Comparison of ENCODE assay signal across 17 mouse cellular contexts in the genomic region with DNA sequence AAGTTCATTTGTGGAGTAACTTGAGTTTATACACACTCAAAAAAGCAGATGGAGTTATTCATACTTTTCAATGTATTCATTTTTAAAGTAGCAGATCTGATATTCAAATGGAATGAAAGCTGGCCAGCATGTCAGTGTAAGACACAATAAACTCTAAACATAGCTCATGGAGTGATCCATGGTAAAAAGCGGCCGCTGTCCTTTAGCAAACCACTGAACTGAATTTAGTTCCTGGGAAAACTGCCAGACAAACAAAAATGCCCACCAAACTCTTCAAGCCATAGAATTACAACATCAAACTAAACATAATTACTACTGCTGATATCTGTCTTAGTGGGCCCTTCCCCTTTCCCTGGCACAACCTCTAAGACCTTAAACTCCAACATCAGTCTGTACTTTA.
"Had no signal": no experiment of that assay in that cellular context is flagged by ENCODE, and none has a peak within 500 bp of the region (broad histone marks: within the 10 kb centered on the region; RNA-seq: fewer than 3 reads in every experiment).

No protein-coding gene starts in this region.

- DNase-seq: kidney, adult 8-10 months; kidney, postnatal 10 days; kidney, postnatal 36 days; layer of hippocampus, postnatal 36 days; liver, embryonic 13.5 days; lung, adult 2 months; lung, postnatal 36 days; thymus, adult 2 months; thymus, postnatal 14 days; thymus, postnatal 4 days had no signal

- H3K4me3 ChIP-seq: kidney, embryonic 15.5 days; left cerebral cortex, adult 2 months; liver, embryonic 13.5 days; midbrain, embryonic 10.5 days had no signal

- ATAC-seq: lung, postnatal 0 days; midbrain, embryonic 16.5 days had no signal

- H3K9me3 ChIP-seq: kidney, embryonic 15.5 days; liver, embryonic 13.5 days; megakaryocyte, embryonic 14.5 days; midbrain, embryonic 10.5 days had no signal

- H3K9ac ChIP-seq: kidney, embryonic 15.5 days; liver, embryonic 13.5 days had no signal

- H3K36me3 ChIP-seq: kidney, embryonic 15.5 days; liver, embryonic 13.5 days; midbrain, embryonic 10.5 days had no signal

- H3K27ac ChIP-seq: kidney, embryonic 15.5 days; left cerebral cortex, adult 2 months; liver, embryonic 13.5 days; midbrain, embryonic 10.5 days; stomach, postnatal 0 days had no signal

- H3K4me2 ChIP-seq: kidney, embryonic 15.5 days; liver, embryonic 13.5 days had no signal

- H3K4me1 ChIP-seq: kidney, embryonic 15.5 days; liver, embryonic 13.5 days; megakaryocyte, embryonic 14.5 days; midbrain, embryonic 10.5 days had no signal

- H3K27me3 ChIP-seq: kidney, embryonic 15.5 days; liver, embryonic 13.5 days; megakaryocyte, embryonic 14.5 days had no signal
